In genomic region chr4:49057916-49058315, GRCm38 (mm10) we compare ENCODE assay signal across 17 mouse cellular contexts. TPM values are rescaled to one million over a fixed set of nuclear protein-coding genes. Genes with fewer than 3 reads are reported as not detected.
DNase-seq lines count a peak whose midpoint lies in the region; ATAC-seq and TF ChIP-seq lines count a peak whose summit lies in the region.
"Had no signal": no experiment of that assay in that cellular context is flagged by ENCODE, and none has a peak within 500 bp of the region (broad histone marks: within the 10 kb centered on the region; RNA-seq: fewer than 3 reads in every experiment).

No protein-coding gene starts in this region.

- no peaks in the 10 kb centered on the region; the same call in 1 of the 2 replicates for H3K27me3 ChIP-seq in forebrain, embryonic 11.5 days (ENCODE audit: control insufficient read depth, insufficient read depth, low read length)
- peaks cover 18% of the 10 kb centered on the region for H3K27me3 ChIP-seq in forebrain, embryonic 12.5 days
- no peaks in the 10 kb centered on the region for H3K27me3 ChIP-seq in kidney, postnatal 0 days (ENCODE audit: insufficient read depth, low read length)
- no peaks in the 10 kb centered on the region for H3K27me3 ChIP-seq in kidney, adult 2 months (replicated peaks; ENCODE audit: control insufficient read depth, insufficient read depth, low read length)
- no peaks in the 10 kb centered on the region for H3K27me3 ChIP-seq in hindbrain, embryonic 15.5 days
- no peaks in the 10 kb centered on the region for H3K27me3 ChIP-seq in neural tube, embryonic 15.5 days (replicated peaks)
- H3K27me3 ChIP-seq in heart, embryonic 11.5 days (ENCODE audit: control insufficient read depth, insufficient read depth, low read length): peaks cover 11% of the 10 kb centered on the region
- H3K27me3 ChIP-seq: Patski had no signal

- peaks cover 4% of the 10 kb centered on the region; the same call in 1 of the 2 replicates for H3K4me1 ChIP-seq in forebrain, embryonic 11.5 days (replicated peaks; ENCODE audit: control insufficient read depth, insufficient read depth, low read length)
- peaks cover 18% of the 10 kb centered on the region for H3K4me1 ChIP-seq in forebrain, embryonic 12.5 days
- no peaks in the 10 kb centered on the region for H3K4me1 ChIP-seq in kidney, postnatal 0 days (replicated peaks; ENCODE audit: insufficient read depth, low read length)
- 0 out of 2 replicates have a peak, but pooled peaks cover 2% of the 10 kb centered on the region for H3K4me1 ChIP-seq in kidney, adult 2 months (ENCODE audit: control insufficient read depth, insufficient read depth, low read length)
- peaks cover 36% of the 10 kb centered on the region for H3K4me1 ChIP-seq in hindbrain, embryonic 15.5 days (replicated peaks)
- H3K4me1 ChIP-seq in neural tube, embryonic 15.5 days: peaks cover 36% of the 10 kb centered on the region
- peaks cover 11% of the 10 kb centered on the region; the same call in 1 of the 2 replicates for H3K4me1 ChIP-seq in heart, embryonic 11.5 days (ENCODE audit: control insufficient read depth, insufficient read depth, low read length)

- TF ChIP-seq POLR2A in kidney, adult 2 months (IDR thresholded peaks at IDR 0.05; ENCODE audit: low read depth, low read length): no peak

- 0 out of 2 replicates have a peak overlapping the region, but pooled peaks have one; percentile 85 for H3K4me2 ChIP-seq in forebrain, embryonic 11.5 days (ENCODE audit: low read depth, low read length, severe bottlenecking)
- no peak overlapping the region for H3K4me2 ChIP-seq in forebrain, embryonic 12.5 days
- H3K4me2 ChIP-seq in kidney, postnatal 0 days (ENCODE audit: low read length): peak overlapping the region; percentile 97; the same call in 1 of the 2 replicates
- peak overlapping the region; percentile 82 for H3K4me2 ChIP-seq in hindbrain, embryonic 15.5 days
- peak overlapping the region; percentile 69 for H3K4me2 ChIP-seq in neural tube, embryonic 15.5 days
- no peak overlapping the region for H3K4me2 ChIP-seq in heart, embryonic 11.5 days

- WGBS in forebrain, embryonic 11.5 days: 7% methylated on average over 2 of the region's 2 CpGs
- 9% methylated on average over 2 of the region's 2 CpGs for WGBS in forebrain, embryonic 12.5 days
- 34% methylated on average over 2 of the region's 2 CpGs for WGBS in kidney, postnatal 0 days
- WGBS in kidney, adult 2 months: 55% methylated on average over 2 of the region's 2 CpGs
- 12% methylated on average over 2 of the region's 2 CpGs for WGBS in hindbrain, embryonic 15.5 days
- WGBS in neural tube, embryonic 15.5 days: 14% methylated on average over 2 of the region's 2 CpGs
- 40% methylated on average over 2 of the region's 2 CpGs for WGBS in heart, embryonic 11.5 days (ENCODE audit: insufficient replicate concordance)

- no peak overlapping the region for H3K4me3 ChIP-seq in forebrain, embryonic 11.5 days (ENCODE audit: low read depth, low read length)
- no peak overlapping the region for H3K4me3 ChIP-seq in forebrain, embryonic 12.5 days (replicated peaks)
- H3K4me3 ChIP-seq in kidney, postnatal 0 days (replicated peaks; ENCODE audit: low read depth, low read length): no peak overlapping the region
- no peak overlapping the region for H3K4me3 ChIP-seq in kidney, adult 2 months (ENCODE audit: insufficient read depth, low read depth, low read length)
- H3K4me3 ChIP-seq in hindbrain, embryonic 15.5 days: no peak overlapping the region; the same call in 1 of the 2 replicates
- H3K4me3 ChIP-seq in neural tube, embryonic 15.5 days (replicated peaks): peak overlapping the region; percentile 71; the same call in 1 of the 2 replicates
- H3K4me3 ChIP-seq in heart, embryonic 11.5 days (ENCODE audit: low read depth, low read length): no peak overlapping the region

- TF ChIP-seq CTCF in kidney, postnatal 0 days (IDR thresholded peaks at IDR 0.05; ENCODE audit: low read depth): no peak
- no peak for TF ChIP-seq CTCF in kidney, adult 2 months (conservative IDR thresholded peaks at IDR 0.05; ENCODE audit: insufficient read depth, insufficient read length, low read depth, low read length)

- no peak for ATAC-seq in forebrain, embryonic 11.5 days (replicated peaks; ENCODE audit: low FRiP score)
- no peak for ATAC-seq in forebrain, embryonic 12.5 days (ENCODE audit: low FRiP score)
- no peak for ATAC-seq in kidney, postnatal 0 days (replicated peaks; ENCODE audit: low FRiP score, low read depth)
- ATAC-seq in hindbrain, embryonic 15.5 days (ENCODE audit: low FRiP score, low read depth): no peak
- ATAC-seq in neural tube, embryonic 15.5 days (ENCODE audit: low FRiP score): no peak
- ATAC-seq in heart, embryonic 11.5 days (replicated peaks; ENCODE audit: insufficient number of reproducible peaks, low FRiP score, low TSS enrichment): no peak

- H3K27ac ChIP-seq in forebrain, embryonic 11.5 days (ENCODE audit: low read depth, low read length): no peak overlapping the region
- H3K27ac ChIP-seq in forebrain, embryonic 12.5 days: no peak overlapping the region
- H3K27ac ChIP-seq in kidney, postnatal 0 days: peak overlapping the region; percentile 68; the same call in 1 of the 2 replicates
- H3K27ac ChIP-seq in kidney, adult 2 months (ENCODE audit: insufficient read depth, low read depth, low read length): no peak overlapping the region
- no peak overlapping the region for H3K27ac ChIP-seq in hindbrain, embryonic 15.5 days (replicated peaks)
- peak overlapping the region; percentile 93 for H3K27ac ChIP-seq in neural tube, embryonic 15.5 days (replicated peaks)
- no peak overlapping the region for H3K27ac ChIP-seq in heart, embryonic 11.5 days (ENCODE audit: low read depth, low read length)
- H3K27ac ChIP-seq: limb, embryonic 15.5 days had no signal

- H3K36me3 ChIP-seq in forebrain, embryonic 11.5 days (ENCODE audit: control insufficient read depth, insufficient read depth, low read length): no peaks in the 10 kb centered on the region
- no peaks in the 10 kb centered on the region for H3K36me3 ChIP-seq in forebrain, embryonic 12.5 days (replicated peaks)
- no peaks in the 10 kb centered on the region for H3K36me3 ChIP-seq in kidney, postnatal 0 days (ENCODE audit: insufficient read depth, low read length)
- no peaks in the 10 kb centered on the region for H3K36me3 ChIP-seq in kidney, adult 2 months (ENCODE audit: control insufficient read depth, insufficient read depth, low read length)
- no peaks in the 10 kb centered on the region for H3K36me3 ChIP-seq in hindbrain, embryonic 15.5 days
- no peaks in the 10 kb centered on the region for H3K36me3 ChIP-seq in neural tube, embryonic 15.5 days
- H3K36me3 ChIP-seq in heart, embryonic 11.5 days (ENCODE audit: control insufficient read depth, insufficient read depth, low read length): no peaks in the 10 kb centered on the region
- H3K36me3 ChIP-seq: limb, embryonic 15.5 days; midbrain, embryonic 12.5 days had no signal

- H3K9ac ChIP-seq in forebrain, embryonic 11.5 days (ENCODE audit: low read length): no peak overlapping the region
- no peak overlapping the region for H3K9ac ChIP-seq in forebrain, embryonic 12.5 days
- no peak overlapping the region for H3K9ac ChIP-seq in kidney, postnatal 0 days (ENCODE audit: low read depth, low read length)
- no peak overlapping the region for H3K9ac ChIP-seq in hindbrain, embryonic 15.5 days
- no peak overlapping the region for H3K9ac ChIP-seq in neural tube, embryonic 15.5 days (replicated peaks)
- no peak overlapping the region for H3K9ac ChIP-seq in heart, embryonic 11.5 days (ENCODE audit: low read depth, low read length)

- no peaks in the 10 kb centered on the region for H3K9me3 ChIP-seq in forebrain, embryonic 11.5 days (ENCODE audit: control insufficient read depth, low read length)
- no peaks in the 10 kb centered on the region for H3K9me3 ChIP-seq in forebrain, embryonic 12.5 days
- no peaks in the 10 kb centered on the region for H3K9me3 ChIP-seq in kidney, postnatal 0 days (replicated peaks; ENCODE audit: low read length)
- H3K9me3 ChIP-seq in hindbrain, embryonic 15.5 days: no peaks in the 10 kb centered on the region
- no peaks in the 10 kb centered on the region for H3K9me3 ChIP-seq in neural tube, embryonic 15.5 days (replicated peaks)
- no peaks in the 10 kb centered on the region for H3K9me3 ChIP-seq in heart, embryonic 11.5 days (replicated peaks; ENCODE audit: control insufficient read depth, low read length)
- H3K9me3 ChIP-seq: limb, embryonic 15.5 days; midbrain, embryonic 12.5 days had no signal

- no peak for DNase-seq in forebrain, embryonic 11.5 days (ENCODE audit: low spot score)
- no peak for DNase-seq in kidney, postnatal 0 days (ENCODE audit: low spot score)
- DNase-seq in kidney, adult 2 months: no peak
- DNase-seq in urinary bladder, postnatal 4 days (ENCODE audit: low spot score in 2 of 2): no peak
- DNase-seq: adrenal gland, adult 2 months; cerebellum, postnatal 36 days; gastrocnemius, postnatal 10 days; spleen, adult 18-20 months had no signal

RNA-seq across cellular contexts. Expression of gene Plppr1, which starts 1.2 kb away (rescaled TPM):
- polyA plus RNA-seq in forebrain, embryonic 11.5 days (2014; fragmentation: Nextera tagmentation; extraction: Ambion mirVana): 9.3 and 10.1 TPM in 2 replicates
- 19.9 and 20.4 TPM in 2 replicates for polyA plus RNA-seq in forebrain, embryonic 12.5 days (2016; fragmentation: Nextera tagmentation; extraction: Ambion mirVana)
- 6.5 and 6.6 TPM in 2 replicates for polyA plus RNA-seq in kidney, postnatal 0 days (2015; fragmentation: Nextera tagmentation; extraction: Ambion mirVana)
- polyA plus RNA-seq in kidney, adult 2 months (2012; rRNA removed): 0.77 and 0.88 TPM in 2 replicates
- polyA plus RNA-seq in hindbrain, embryonic 15.5 days (2015; fragmentation: Nextera tagmentation; extraction: Ambion mirVana): 57.1 and 69.8 TPM in 2 replicates
- 77.9 and 91.9 TPM in 2 replicates for polyA plus RNA-seq in neural tube, embryonic 15.5 days (2015; fragmentation: Nextera tagmentation; extraction: Ambion mirVana)
- 1.8 and 1.9 TPM in 2 replicates for polyA plus RNA-seq in heart, embryonic 11.5 days (2014; fragmentation: Nextera tagmentation; extraction: Ambion mirVana)
- polyA plus RNA-seq: adrenal gland, adult 2 months; testis, adult 2 months; urinary bladder, adult 2 months had no signal

Comparison
In these comparisons a context has a peak if more than half of its experiments do, and no peak if none do; other contexts are left out.
1. H3K27ac ChIP-seq: peak in kidney, postnatal 0 days (single experiment) and neural tube, embryonic 15.5 days (single experiment); none in forebrain, embryonic 11.5 days (single experiment), forebrain, embryonic 12.5 days (single experiment), kidney, adult 2 months (single experiment), hindbrain, embryonic 15.5 days (single experiment) and heart, embryonic 11.5 days (single experiment).
2. H3K4me2 ChIP-seq: peak in forebrain, embryonic 11.5 days (single experiment), kidney, postnatal 0 days (single experiment), hindbrain, embryonic 15.5 days (single experiment) and neural tube, embryonic 15.5 days (single experiment); none in forebrain, embryonic 12.5 days (single experiment) and heart, embryonic 11.5 days (single experiment).